Mouse (Mus musculus) hindbrain, embryonic 10.5 days (tissue): ENCODE measurements at regions not wholly inside any gene's neighbourhood (a gene's known extent, or its start where the extent isn't known, plus 50 kb on each side); places are given as distances from the start of the nearest gene placed in this dataset.
"Not testable (repeated sequence)": the region's sequence is repeated elsewhere in the genome, so short reads cannot be mapped to it uniquely, and the experiment has no call there.

Experiments
- DNase-seq: peaks from one replicate; pipeline ENCODE4 v3.0.0-alpha.2; 2017; ENCODE audit warnings: low spot score
- H3K27ac ChIP-seq: fragments of 300-500 bp; sonication (generic); 2 replicates; pipeline ENCODE4 v1.5.1; 2016; ENCODE audit warnings: mild to moderate bottlenecking, moderate library complexity
- H3K27me3 ChIP-seq: fragments of 300-500 bp; sonication (generic); 2 replicates; pipeline ENCODE4 v1.6.1; 2016; ENCODE audit warnings: mild to moderate bottlenecking; ENCODE audit not compliant: poor library complexity, insufficient read depth, severe bottlenecking
- H3K36me3 ChIP-seq: fragments of 300-500 bp; sonication (generic); 2 replicates; pipeline ENCODE4 v1.6.1; 2016; ENCODE audit warnings: mild to moderate bottlenecking, moderate library complexity
- H3K4me1 ChIP-seq: fragments of 300-500 bp; sonication (generic); replicated peaks from 2 replicates; pipeline ENCODE4 v1.6.1; 2016; ENCODE audit warnings: mild to moderate bottlenecking
- H3K4me3 ChIP-seq: fragments of 300-500 bp; sonication (generic); 2 replicates; pipeline ENCODE4 v1.5.1; 2016; ENCODE audit warnings: mild to moderate bottlenecking, moderate library complexity
- H3K9me3 ChIP-seq: fragments of 300-500 bp; sonication (generic); 2 replicates; pipeline ENCODE4 v1.6.1; 2016; ENCODE audit warnings: mild to moderate bottlenecking, moderate library complexity
- WGBS: fragments of 180-500 bp; shearing (Covaris S2); methylation state at CpG from one replicate; pipeline ENCODE4 v1.1.7; 2016; 5-methylcytosine and 5-hydroxymethylcytosine counted together

- H3K4me1 ChIP-seq, H3K36me3 ChIP-seq, H3K4me3 ChIP-seq, DNase-seq, H3K27me3 ChIP-seq, H3K27ac ChIP-seq: not testable (repeated sequence)
- WGBS, result 82% methylated on average over 2 of the region's 2 CpGs
- peaks cover 88% of the 10 kb centered on the region for H3K9me3 ChIP-seq
Measured at GRCm38 (mm10) chr12:18327136-18327535, 187.2 kb upstream of the 5730507C01Rik start.

- not testable (repeated sequence) for DNase-seq, H3K36me3 ChIP-seq, H3K27me3 ChIP-seq, H3K27ac ChIP-seq, H3K4me1 ChIP-seq, H3K4me3 ChIP-seq
- peaks cover 41% of the 10 kb centered on the region for H3K9me3 ChIP-seq
- WGBS, result 71% methylated on average over 1 of the region's 1 CpGs
Measured at GRCm38 (mm10) chr12:18346692-18347091, 167.6 kb upstream of the 5730507C01Rik start.

- H3K27ac ChIP-seq, DNase-seq, H3K4me3 ChIP-seq, H3K27me3 ChIP-seq, H3K4me1 ChIP-seq, H3K36me3 ChIP-seq: not testable (repeated sequence)
- WGBS, result no CpG with 5 or more reads among the region's 1 CpGs
- H3K9me3 ChIP-seq, result peaks cover 41% of the 10 kb centered on the region
Measured at GRCm38 (mm10) chr12:18347122-18347521, 167.2 kb upstream of the 5730507C01Rik start.

GRCm38 (mm10) chr12:18387257-18387656 is 127.1 kb upstream of the 5730507C01Rik start:
- Histone ChIP-seq H3K9me3 (peaks cover 75% of the 10 kb centered on the region), H3K4me1 (no peaks in the 10 kb centered on the region), H3K27ac (no peak overlapping the region), H3K36me3 (no peaks in the 10 kb centered on the region), H3K4me3 (no peak overlapping the region), H3K27me3 (no peaks in the 10 kb centered on the region)
- no peak for DNase-seq
- 14% methylated on average over 41 of the region's 41 CpGs for WGBS

- Histone ChIP-seq H3K9me3 (peaks cover 75% of the 10 kb centered on the region), H3K27me3 (no peaks in the 10 kb centered on the region), H3K4me3 (no peak overlapping the region), H3K4me1 (no peaks in the 10 kb centered on the region), H3K27ac (no peak overlapping the region), H3K36me3 (no peaks in the 10 kb centered on the region)
- DNase-seq, result no peak
- 30% methylated on average over 28 of the region's 28 CpGs for WGBS
Measured at GRCm38 (mm10) chr12:18387821-18388220, 126.5 kb upstream of the 5730507C01Rik start.
